Mouse (Mus musculus): ENCODE data around the gene Arih2.
"Not testable (repeated sequence)": the region's sequence is repeated elsewhere in the genome, so short reads cannot be mapped to it uniquely, and the experiment has no call there.

The Arih2 gene

DNA sequence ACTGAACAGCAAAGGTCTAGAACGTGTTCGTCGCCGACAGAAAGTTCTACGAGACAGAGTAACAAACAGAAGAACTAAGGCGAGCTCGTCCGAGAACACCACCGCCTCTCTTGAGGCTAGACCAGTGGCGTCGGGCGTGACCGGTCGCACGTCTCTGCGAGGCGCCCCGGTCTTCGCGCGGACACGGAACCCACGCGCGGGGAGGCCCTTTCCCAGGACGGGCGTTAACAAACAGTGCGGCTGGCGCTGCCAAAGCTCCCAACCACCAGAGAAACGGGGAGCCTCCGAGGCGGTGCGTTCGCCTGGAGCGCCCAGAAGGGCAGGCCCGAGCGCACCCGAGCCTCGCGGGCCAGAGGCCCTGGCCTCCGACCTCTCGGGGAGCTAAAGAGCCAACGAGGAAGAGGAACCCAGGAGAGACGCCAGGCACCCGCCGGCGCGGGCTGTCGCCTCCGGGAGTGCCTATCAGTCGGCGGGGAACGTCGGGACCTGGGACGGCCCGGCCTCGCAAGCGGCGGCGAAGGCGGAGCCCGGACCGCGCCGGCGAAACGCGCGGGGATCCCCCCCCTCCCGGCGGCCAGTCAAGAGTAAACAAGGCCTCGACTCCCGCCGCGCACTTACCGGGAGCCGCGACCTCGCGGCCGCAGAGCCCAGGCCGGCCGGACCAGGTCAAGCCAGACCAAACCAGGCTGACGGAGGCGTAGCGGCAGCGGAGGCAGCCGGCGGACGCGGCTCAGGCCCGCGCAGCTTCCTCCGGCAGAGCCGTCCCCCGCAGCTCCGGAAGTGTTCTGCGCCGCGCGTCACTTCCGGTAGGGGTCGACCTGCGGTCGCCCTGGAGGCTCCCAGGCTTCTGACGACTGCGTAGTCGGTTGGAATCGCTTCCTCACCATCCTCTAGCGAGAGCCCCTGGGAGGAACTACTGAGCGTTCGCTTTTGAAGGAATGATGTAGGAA is at the start of gene Arih2:
TSS of gene Arih2 (minus strand) at position 776 of the 950 bp plus-strand sequence.
- peak; percentile 89 for DNase-seq (ENCODE audit: low spot score)

DNA sequence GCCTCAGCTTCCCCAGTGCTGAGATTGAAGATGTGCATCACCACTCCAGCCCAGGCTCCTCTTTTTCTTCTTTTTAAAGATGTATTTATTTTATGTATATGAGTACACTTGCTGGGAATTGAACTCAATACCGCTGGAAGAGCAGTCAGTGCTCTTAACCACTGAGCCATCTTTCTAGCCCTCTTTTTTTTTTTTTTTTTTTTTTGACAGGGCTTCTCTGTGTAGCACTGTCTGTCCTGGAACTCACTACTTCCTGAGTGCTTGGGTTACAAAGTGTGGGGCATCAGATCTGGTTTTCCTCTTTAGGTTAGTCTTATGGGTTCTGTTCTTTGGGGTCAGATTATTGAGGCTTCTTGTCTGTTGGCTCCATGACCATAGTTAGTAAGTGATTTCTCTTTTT is 45.3 kb upstream of the Arih2 start:
- DNase-seq (ENCODE audit: low spot score), result no peak

DNA sequence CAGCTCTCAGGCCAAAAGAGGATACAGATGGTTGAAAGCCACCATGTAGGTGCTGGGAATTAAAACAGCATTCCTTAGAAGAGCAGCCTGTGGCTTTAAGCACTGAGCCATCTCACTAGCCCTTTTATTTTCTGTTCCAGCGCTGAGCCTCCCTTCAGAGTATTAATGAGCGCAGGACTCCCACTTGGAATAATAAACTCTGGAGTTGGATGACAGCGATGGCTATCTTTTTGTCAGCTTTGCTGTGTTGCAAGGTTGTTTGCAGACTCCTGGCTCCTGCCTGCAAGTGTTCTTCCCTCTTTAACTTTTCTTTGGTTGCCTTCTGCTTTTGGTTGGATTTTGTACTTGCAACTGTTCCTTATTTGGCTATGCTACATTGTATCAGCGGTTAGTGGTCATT is 44.8 kb upstream of the Arih2 start:
- DNase-seq (ENCODE audit: low spot score), result no peak

DNA sequence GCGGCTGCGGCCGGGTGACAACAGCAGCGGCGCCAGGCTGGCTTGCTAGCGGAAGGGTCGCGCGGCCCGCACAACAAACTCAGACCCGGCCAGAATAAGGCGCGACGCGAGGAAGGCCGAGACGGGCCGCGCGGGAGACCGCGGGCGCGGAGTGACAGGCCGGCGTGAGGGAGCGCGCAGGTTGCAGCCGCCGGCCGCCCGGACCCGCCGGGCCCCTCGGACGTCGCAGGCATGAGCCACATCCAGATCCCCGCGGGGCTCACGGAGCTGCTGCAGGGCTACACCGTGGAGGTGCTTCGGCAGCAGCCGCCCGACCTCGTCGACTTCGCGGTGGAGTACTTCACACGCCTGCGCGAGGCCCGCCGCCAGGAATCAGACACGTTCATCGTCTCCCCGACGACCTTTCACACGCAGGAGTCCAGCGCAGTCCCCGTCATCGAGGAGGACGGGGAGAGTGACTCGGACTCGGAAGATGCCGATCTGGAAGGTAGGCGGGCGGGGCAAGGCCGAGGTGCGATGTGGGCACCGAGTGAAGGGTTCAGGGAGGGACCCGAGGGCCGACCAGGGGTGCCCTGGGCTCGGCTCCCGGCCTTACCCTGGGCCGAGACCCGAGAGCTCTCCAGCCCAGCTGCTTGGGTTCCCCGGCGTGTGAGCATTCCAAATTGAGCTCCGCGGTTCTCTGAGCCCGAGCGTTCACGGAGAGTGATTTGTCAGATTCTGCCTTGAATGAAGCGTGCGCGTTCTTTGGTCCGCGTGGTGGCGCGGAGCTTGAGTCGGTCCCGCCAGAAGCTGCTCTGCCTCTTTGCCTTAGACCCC is 43.2 kb upstream of the Arih2 start:
- DNase-seq (ENCODE audit: low spot score), result peak; percentile 35

DNA sequence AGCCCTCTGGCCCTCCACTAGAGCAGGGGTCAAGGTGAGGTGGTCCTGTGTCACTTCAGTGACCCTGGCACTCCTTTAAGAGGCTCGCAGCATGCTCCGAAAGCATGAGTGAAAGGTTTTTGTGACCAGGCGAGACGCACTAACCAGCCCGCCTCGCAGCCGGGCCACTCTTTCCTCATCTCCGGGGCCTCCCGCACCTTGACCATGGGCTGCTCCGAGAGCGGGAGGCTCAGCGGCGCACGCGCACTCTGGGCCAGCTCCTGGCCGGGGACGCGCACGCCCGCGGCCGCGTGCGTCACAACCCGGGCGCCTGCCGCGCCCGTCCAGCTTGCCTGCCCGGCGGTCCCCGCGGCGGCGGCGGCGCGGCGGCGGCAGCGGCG is 42.6 kb upstream of the Arih2 start:
- DNase-seq (ENCODE audit: low spot score), result peak; percentile 82

DNA sequence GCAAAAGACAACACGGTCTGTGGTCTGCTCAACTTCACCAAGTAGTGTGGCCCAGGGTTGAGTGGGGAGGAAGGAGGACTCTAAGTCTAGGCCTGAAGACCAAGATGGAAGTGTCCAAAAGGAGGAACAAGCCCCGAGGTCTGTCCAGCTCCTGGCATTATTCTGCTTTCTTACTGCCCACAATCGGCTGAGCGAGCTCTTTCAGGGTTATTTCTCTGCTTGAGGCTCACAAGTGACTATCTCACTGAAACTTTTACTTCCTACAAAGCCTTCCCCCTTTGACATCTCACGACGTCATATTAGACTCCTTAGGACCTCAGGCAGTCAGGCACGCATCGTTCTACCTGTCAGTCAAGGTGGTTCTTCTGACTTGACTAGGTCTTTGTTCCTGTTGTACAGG is 42.2 kb upstream of the Arih2 start:
- no peak for DNase-seq (ENCODE audit: low spot score)

DNA sequence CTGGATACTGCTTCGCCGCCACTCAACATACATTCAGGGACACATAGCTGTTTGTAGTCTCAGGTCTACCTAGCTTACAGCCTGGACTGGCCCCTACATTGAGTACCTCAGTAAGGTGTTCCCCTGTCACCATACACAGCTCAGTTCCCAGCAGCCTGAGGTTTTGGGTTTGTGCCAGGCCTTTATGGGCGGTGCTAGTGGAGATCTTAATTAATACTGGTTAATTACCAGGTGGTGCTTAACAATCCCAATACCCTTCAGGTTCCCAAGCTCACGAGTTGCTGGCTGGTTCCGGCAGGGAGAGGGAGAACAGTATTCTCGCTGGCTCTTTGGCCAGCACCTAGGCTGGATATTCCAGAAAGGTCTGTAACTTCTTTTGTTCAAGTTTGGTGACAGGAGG is 41.7 kb upstream of the Arih2 start:
- DNase-seq (ENCODE audit: low spot score), result no peak

DNA sequence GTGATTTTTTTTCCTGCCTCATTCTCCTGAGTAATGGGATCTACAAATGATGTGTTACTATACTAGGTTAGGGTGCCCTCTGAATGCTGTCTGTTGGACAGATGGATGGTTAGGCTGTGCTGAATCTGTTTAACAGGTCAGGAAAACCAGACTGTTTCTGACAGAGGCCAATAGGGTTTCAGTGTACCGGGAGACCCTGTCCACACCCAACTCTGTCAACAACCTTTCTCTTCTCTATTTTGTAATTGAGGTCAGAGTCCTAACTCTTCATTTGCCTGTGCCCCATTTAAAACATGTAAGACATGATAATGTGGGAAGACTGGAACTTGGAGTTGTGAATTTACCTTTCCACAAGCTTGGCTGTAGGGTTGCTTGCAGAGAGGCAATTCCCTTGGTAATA is 40.8 kb upstream of the Arih2 start:
- no peak for DNase-seq (ENCODE audit: low spot score)

DNA sequence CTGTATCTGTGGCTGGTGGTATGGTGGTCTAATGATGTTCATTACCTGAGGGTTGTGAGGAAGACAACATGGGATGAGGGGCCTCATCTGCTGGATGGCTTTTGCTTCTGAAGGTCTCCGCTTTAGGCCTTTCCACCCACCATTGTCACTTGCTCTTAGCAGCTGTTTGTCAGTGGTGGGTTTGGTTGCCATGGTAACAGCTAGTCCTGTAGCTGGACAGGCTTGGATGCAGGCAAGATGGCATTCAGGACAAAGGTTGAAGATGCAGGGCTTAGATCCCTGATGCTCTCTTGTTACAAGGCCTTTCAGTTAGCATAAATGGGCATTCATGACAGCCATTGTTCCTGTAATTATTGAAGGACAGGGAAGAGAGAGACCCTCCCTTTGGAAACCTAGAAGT is 39.9 kb upstream of the Arih2 start, which contains the start of gene Prkar2a:
TSS of gene Prkar2a (plus strand) at position 209 of the 400 bp plus-strand sequence.
- no peak for DNase-seq (ENCODE audit: low spot score)

DNA sequence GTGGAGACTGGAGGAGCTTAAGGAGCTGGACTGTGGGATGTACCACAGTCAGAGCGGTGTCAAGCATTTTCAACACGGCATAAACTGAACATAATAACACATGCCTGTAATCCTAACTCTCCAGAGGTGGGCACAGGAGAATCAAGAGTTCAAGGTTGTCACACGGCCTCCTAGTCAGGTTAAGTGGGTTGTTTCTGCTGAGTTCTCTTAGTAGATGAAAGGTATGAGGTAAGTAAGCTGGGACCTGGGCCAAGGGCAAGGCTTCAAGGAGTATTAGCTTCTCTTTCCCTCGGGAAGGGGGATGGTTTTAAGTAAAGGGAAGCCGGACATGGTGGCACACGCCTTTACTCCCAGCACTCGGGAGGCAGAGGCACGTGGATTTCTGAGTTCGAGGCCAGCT is 39.3 kb upstream of the Arih2 start:
- DNase-seq (ENCODE audit: low spot score), result no peak

DNA sequence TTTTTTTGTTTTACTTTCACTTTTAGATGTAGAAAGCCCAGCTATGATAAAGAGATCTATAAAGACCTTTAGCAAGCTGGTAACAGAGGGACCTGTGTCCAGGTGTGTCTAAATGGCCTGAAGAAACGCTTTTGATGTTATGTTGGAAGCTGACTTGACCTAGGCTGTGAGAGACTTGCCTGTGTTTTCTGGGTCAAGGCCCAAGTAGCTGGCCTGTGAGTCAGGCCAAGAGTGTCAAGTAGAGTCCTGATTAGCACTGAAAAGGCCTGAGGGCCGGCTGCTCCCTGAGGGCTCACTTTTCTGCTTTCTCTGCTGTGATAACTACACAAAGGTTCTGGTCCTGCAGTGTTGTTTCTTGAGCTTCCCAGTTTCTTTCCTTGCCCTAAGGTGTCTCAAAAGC is 38.5 kb upstream of the Arih2 start:
- DNase-seq (ENCODE audit: low spot score), result no peak

DNA sequence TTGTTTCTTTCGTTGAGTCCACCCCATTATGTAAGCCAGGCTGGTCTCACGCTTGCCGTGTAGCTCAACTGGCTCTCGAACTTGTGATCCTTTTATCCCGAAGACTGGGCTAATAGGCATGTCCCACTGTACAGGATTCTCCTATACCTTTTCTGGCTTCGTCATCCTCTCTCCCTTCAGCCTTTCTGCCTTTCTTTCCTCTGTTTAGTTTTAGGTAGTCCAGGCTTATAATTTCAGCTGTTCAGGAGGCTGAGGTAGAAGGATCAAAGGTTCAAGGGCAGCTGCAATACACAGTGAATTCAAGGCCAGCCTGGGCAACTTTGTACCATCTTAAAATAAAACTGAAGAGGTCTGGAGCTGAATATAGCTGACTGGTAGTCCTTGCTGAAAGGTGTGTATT is 38.0 kb upstream of the Arih2 start:
- DNase-seq (ENCODE audit: low spot score), result no peak

DNA sequence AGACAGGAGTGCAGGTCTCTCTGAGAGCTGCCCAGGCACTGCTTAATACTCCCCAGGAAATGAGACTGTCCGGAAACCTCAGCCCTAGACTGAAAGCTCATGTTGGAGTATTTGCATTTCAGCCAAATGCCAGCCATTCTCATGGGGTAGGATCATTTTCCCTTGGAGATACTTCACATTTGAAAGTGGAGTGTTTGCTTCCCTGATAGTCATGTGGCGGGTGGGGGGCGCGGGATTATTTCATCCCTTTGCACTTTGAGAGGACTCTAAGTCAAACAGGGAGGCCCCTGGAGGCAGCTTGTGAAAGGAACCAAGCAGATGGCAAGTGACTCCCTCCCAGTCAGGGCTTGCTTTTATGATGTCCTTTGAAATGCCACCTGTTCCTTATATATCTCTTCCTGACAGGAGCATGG is 37.3 kb upstream of the Arih2 start:
- no peak for DNase-seq (ENCODE audit: low spot score)

DNA sequence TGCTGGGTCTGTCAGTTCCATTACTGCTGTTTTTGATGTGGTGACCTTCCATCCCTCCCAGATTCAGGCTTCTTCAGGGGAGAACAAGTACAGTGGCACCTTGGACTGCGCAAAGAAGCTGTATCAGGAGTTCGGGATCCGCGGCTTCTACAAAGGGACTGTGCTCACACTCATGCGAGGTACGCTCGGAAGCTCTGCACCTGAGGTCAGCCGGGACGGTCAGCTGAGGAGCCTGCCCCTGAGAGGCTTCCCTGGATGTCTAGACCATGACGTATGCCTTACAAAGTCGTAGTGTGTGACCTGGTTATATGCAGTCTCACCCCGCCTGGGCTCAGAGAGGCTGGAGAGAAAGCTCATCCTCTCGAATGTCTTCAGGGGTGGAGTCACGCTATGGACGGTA is 30.8 kb upstream of the Arih2 start:
- no peak for DNase-seq (ENCODE audit: low spot score)

DNA sequence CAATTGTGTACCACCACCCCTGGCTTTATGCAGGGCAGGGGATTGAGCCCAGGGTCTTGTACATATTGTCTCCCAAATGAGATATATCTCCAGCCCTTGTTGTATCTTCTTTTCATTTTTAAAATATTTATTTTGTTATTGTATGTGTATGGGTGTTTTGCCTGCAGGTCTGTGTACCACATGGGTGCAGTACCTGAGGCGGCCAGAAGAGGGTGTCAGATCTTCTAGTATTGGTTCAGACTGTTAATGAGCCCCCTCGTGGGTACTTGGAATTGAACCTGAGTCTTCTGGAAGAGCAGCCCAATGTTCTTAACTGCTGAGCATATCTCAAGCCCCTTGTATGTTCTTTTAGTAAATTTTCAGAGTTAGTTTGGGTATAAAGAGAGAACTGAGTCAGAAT is 24.0 kb upstream of the Arih2 start:
- DNase-seq (ENCODE audit: low spot score), result no peak

DNA sequence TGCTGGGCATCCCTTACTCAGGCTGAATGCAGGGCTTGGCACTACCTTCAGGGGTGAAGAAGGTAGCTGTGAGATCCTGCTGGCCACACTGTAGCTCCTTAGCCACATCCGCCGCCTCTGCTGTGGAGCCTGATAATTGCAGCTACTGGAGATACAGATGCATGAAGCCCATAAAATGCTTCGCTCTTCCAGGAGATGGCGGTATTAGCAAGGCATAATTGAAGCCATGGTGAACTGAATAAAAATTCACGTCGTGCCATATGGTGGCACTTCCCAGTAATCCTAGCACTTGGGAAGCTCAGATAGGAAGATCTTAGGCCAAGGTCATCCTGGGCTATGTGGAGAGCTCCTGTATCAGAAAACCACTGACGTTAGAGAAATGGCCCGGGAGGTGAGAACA is 20.7 kb upstream of the Arih2 start:
- DNase-seq (ENCODE audit: low spot score), result no peak

DNA sequence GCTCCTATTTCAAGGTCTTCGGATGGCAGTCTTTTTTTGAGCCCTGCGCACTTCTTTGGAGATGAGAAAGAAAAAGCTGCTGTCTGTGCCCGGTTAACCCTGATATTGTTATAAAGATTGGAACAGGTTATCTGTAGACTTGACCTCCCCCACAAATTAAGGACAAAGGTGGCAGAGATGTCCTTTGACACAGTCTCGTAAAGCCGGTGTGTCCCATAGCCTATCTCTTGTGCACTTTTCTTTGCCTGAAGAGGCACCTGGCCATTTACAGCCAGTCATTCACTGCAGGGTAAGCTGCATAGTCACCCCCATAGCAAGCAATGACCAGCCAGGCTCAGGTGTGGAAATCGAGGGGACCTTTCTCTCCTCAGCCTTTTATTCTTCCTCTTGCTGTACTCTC is 13.5 kb upstream of the Arih2 start:
- no peak for DNase-seq (ENCODE audit: low spot score)

DNA sequence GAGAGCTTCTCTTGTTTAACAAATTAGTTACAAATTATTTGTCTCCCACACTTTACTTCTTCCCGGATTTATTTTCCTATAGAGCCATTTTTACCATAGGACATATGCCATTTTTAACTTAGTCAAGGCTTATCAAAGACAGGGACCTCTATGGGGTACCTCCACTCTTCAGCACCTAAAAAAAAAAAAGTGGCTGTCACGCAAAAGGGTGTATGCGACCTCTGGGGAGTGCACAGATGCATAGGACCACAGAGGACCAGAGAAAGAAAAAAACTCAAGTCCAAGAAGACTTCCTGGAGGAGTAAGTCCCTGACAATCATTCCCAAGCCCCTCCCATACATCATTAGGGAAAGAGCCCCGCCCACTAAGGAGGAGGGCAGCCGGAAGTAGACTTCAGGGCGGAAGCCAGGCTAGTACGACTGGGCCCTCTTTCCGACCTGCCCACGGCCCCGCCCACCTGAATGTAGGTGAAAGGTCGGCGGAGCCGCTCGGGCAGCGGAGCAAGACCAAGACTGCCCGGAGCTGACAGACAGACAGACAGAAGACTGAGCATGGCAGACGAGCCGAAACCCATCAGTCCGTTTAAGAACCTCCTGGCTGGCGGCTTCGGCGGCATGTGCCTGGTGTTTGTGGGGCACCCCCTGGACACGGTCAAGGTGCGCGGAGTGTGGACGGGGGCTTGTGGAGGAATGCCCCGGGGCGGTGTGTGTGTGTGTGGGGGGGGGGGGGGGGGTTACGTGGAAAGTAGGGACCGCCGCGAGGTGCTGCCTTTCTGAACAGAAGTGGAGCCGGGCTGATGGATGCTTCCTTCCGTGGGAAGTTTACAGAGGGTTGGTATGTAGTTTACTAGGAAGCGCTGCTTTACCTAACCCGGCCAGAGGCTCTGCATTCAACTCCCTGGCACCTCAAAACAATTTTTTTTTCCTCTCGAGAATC is 12.8 kb upstream of the Arih2 start, which contains the start of gene Slc25a20:
TSS of gene Slc25a20 (plus strand) at position 412 of the 936 bp plus-strand sequence.
- peak; percentile 68 for DNase-seq (ENCODE audit: low spot score)

DNA sequence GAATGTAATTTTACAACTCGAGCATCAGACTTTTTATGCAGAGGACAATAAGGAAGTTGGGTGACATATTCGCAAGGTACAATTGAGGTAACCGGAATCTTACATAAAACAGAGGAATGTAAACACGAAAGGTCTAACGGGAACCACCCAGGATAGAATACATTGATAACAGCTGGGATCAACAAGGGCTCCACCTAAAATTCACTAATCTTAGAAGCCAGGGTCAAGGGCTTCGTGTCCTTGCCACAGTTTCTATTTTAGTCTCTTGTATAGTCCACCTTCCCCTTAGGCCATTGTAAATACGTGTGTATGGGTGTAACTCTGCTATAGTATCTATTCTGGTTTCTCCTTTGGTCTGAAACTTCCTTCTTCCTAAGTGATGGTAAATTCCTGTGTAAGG is 6.7 kb upstream of the Arih2 start:
- not testable (repeated sequence) for DNase-seq (ENCODE audit: low spot score)

DNA sequence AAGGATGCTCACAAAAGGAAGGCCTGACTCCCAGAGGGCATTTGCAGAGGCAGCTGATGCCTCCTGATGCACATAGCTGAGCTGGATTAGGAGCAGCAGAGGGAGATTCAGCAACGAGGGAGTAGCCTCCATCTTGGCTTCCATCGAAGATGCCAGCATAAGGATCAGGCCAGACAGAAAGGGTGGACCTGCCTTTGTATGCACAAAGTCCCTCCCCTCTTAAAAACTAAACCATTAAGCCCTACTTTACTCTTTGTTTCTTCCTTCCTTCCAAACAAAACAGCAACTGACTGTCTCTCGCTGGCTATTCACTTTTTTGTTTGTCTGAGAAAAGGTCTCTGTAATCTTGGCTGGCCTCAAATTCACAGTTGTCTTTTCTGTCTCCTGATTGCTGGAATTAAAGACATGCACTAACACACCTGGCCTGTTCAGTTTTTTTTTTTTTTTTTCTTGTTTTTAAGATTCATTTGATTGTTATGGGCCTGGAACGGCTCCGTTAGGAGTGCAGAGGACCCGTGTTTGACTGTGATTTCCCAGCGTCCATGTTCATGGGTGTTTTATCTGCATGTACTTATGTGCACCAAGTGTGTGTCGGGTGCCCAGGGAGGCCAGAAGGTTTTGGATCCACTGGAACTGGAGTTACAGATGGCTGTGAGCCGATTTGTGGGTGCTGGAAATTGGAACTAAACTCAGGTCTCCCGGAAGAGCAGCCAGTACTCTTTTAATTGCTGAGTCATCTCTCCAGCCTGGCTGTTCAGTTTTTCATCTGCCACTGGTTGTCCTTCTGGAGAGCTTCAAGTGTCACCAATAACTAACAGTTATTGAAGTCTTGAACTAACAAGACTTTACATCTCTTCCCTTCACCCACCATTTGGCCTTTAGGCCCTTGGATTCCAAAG is 5.6 kb upstream of the Arih2 start:
- DNase-seq (ENCODE audit: low spot score), result no peak
